Mouse (Mus musculus) spleen, adult 2 months (tissue): ENCODE measurements around the gene Msl1.

Source experiments
- CTCF ChIP-seq: fragments of 200-500 bp; IDR thresholded peaks from 2 replicates; pipeline ENCODE4 v1.5.1; 2011; ENCODE audit warnings: mild to moderate bottlenecking, inconsistent platforms; ENCODE audit not compliant: insufficient read depth, insufficient read length, insufficient replicate concordance; ENCODE audit errors: extremely low read depth
- POLR2A ChIP-seq: fragments of 200-500 bp; IDR thresholded peaks from 2 replicates; pipeline ENCODE4 v1.6.1; 2011; ENCODE audit warnings: low read depth, low read length, inconsistent platforms

DNA sequence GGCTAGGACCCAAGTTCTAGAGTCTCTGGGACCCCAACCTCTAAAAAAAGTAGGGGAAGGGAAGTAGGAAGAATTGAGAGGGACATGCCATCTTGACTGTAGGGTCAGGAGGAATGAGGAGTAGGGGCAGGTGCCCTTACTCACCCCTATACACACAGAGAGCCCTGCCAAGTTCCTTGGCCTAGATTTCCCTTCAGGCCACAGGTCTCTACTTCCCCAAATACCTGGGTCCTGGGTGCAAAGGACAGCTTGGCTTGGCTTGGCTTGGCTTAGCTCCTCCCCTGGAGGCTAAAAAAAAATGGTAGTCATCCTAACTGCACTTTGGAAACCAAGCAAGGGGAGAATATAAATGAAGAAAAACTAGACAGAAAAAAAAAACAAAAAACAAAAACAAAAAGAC, 30.6 kb upstream of the Msl1 start:
- TF ChIP-seq CTCF (no peak), POLR2A (no peak)
